Mouse (Mus musculus) gastrocnemius, postnatal 14 days (tissue): ENCODE data around the gene Comtd1. TPM values are rescaled to one million over a fixed set of nuclear protein-coding genes. Genes with fewer than 3 reads are reported as not detected.

Experiments used
- DNase-seq: peaks from one replicate; pipeline ENCODE4 v3.0.0; 2021; ENCODE audit warnings: mixed read lengths
- intact Hi-C: fragments of 180-260 bp; cut with DNase I; formaldehyde crosslinking; loops from one replicate; pipeline ENCODE4 v1.15.1; 2025; ENCODE audit warnings: low total_unique reads
- total RNA-seq, 2 experiments: library from RNA; stranded (reverse); gene quantifications; 2 replicates each; pipeline ENCODE4 v1.2.3; 2021

Comtd1 gene
- total RNA-seq, 2 experiments from 2014 or later: 6.1 to 9.7 TPM

- intact Hi-C loops: loop anchor here (10.0 kb wide), 1 partner anchor 728 kb away; no protein-coding TSS in a partner anchor
- no peak for DNase-seq
Measured at GRCm38 (mm10) chr14:21843263-21843662, 5.5 kb downstream of the Comtd1 start.

- no peak for DNase-seq
- intact Hi-C loops: loop anchor here (10.0 kb wide), 1 partner anchor 727 kb away; no protein-coding TSS in a partner anchor
Measured at GRCm38 (mm10) chr14:21841819-21842592, 6.8 kb downstream of the Comtd1 start.

- intact Hi-C loops: no loop called here
- DNase-seq: no peak
Measured at GRCm38 (mm10) chr14:21838336-21839017, 10.3 kb downstream of the Comtd1 start.

DNA sequence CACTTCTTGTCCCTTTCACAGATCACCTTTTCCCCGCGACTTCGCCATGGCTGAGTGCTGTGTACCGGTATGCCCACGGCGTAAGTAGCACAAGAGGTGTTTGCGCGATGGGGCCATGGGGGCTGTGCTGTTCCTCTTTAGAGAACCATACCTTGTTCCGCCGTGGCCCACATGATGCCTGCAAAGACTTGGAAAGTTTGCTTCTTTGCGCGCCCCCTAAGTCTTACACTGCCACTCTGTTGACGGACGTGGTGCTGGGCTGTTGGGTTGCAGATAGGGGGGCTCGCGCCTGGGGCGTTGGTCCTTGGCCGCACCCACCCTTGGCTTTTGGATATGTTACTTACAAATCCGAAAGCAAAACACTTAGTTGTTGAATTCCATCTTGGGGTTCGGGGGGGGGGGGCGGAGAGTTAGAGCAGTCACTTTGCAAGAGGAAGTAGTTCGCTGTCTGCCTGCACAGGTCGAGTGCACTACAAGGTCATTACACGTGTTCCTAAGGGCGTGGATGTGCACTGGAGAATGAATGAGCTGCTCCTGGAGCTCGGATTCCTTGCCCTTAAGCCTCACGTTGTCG, 16.9 kb downstream of the Comtd1 start:
- intact Hi-C loops: no loop called here
- no peak for DNase-seq

DNA sequence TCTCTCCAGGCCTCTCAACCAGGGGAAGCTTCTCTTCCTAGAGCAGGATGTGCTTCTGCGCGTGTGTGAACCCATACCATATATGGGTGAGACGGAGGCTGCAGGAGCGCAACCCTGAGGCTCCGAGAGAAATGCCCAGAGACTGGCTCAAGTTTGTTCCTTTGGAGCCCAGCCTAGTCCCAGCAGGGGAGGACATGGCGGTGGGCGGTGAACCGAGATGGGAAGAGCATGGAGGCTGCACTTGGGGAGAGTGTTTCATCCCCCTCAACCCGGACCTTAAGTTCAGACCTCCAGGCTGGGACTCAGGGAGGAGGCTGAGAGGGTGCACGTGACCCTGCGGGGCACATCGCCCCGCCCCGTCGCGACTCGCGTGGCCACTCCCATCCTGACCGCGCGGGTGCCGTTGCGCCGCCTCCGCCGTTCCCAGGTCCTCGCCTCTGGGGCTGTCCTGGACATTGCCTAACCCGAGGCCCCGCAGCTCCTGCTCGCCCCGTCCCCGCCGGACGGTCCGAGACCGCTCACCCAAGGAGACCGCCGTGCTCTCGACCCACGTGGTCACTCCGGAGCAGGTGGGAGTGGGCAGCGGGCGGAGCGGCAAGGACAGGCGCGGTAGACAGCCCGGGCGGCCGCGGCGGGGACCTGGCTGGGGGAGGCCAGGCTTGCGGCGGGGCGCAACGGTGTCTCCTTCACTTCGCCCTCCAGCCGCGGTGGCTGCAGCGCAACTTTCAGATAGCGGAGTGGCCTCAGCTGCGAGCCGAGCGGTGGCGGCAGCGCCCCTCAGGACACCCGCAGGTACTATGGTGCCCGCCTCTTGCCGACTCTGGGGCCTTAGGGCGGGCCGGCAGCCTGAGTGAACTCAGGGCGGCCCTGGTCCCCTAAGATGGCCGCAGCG, 17.7 kb downstream of the Comtd1 start:
- intact Hi-C loops: no loop called here

DNA sequence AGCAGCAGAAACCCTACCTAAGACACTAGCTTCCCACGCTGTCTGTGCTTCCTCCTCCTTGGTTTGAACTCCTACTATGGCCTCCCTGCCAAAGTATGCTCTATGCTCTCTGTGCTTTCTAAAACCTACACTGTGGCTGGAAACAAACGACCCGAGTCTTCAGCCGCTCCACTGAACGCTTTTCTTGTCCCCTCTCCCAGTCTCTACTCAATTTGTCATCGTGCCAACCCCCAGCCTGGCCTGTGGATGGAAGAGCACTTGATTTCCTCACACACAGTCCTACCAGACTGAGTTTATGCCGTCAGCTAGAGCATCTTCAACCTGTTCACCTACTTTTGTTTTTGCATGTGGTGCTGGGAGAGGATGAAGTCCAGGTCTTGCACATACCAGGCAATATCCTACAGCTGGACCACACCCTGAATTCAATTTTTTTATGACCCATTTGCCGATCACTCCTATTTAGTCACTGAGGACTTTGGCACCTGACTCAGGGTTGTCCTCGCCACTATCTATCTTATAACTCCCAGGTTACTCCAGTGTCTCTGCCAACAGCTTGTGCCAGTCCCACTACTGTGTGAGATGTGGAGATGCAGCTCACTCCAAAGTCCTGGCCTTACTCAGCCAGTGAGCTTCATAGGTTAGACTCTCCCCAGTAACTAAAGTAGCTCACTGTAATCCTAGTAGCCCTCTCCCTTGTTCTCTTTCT, 22.8 kb downstream of the Comtd1 start:
- intact Hi-C loops: no loop called here
- DNase-seq: no peak

More for the DNA sequence above, 17.7 kb downstream of the Comtd1 start:
- DNase-seq: peak; percentile 97

GRCm38 (mm10) chr14:21824938-21825337, 23.8 kb downstream of the Comtd1 start, which contains the start of gene Vdac2:
TSS of gene Vdac2 (plus strand) at chr14:21825238.
- intact Hi-C loops: no loop called here
- no peak for DNase-seq

DNA sequence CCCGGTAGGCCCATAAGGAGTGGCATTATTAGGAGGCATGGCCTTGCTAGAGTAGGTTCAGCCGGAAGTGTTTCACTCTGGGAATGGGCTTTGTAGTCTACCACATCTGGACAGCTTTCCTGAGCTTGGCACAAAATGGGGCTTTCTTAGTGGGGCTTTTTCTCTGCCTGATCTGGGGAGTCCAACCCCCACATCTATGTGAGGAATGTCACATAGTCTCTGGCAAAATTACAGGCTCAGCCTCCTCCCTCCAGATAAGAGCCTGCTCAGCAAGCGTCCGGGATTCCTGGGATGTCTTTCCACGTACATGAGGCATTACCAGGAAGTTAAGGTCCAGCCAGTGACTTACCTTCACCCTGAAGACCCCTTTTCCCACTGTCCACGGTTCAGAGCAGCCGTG, 24.9 kb downstream of the Comtd1 start:
- intact Hi-C loops: no loop called here
- DNase-seq: no peak

DNA sequence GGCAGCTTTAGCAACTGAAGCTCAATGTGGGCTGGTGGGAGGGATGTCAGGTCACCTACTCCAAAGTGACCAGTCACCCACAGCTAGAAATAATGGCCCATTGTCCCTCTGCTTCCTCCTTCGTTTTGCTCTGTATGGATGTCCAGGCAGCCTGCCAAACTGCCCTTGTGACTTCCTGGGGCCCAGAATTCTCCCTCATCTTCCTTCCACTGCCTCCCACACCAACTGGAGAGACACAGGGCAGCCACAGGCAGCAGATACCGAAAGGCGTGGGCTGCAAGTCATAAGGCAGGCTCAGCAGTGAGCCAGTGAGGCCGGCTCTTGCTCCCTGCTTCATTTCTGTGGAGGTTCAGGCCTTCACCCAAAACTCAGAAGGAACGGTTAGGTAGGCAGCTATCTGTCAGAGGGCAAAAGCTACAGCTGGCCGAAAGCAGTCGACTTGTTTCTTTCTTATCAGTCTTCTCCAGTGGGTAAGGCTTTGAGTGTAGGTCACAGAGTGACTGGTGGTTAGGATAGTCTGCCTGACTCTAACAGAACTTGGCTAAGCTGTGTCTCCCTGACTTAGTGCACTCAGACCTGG, 25.9 kb downstream of the Comtd1 start:
- intact Hi-C loops: no loop called here
- DNase-seq: peak; percentile 74

GRCm38 (mm10) chr14:21822307-21822706, 26.5 kb downstream of the Comtd1 start:
- DNase-seq: no peak
- intact Hi-C loops: no loop called here

- DNase-seq: no peak
- intact Hi-C loops: no loop called here
Measured at GRCm38 (mm10) chr14:21820880-21821505, 27.8 kb downstream of the Comtd1 start.

- DNase-seq: no peak
- intact Hi-C loops: no loop called here
Measured at GRCm38 (mm10) chr14:21817453-21817852, 31.3 kb downstream of the Comtd1 start.

DNA sequence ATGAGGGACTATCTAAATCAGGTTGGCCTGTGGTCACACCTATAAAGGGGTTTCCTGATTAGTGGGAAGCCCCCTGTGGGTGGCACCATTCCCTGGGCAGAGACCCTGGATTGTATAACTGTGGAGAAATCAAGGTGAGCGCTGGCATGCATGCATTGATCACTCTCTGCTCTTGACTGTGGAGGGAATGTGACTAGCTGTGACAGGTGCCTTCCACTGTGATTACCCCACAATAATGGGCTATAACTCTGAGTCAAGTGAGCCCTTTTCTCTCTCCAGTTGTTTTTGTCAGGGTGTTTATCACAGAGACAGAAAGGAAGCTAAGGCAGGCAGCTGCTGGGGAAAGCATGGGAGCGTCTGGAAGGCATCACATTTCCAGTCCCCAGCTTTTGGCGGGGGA, 32.5 kb downstream of the Comtd1 start:
- intact Hi-C loops: no loop called here

GRCm38 (mm10) chr14:21814606-21815005, 34.2 kb downstream of the Comtd1 start:
- intact Hi-C loops: loop anchor here (5.0 kb wide), 1 partner anchor 33 kb away; the partner anchor contains the start of gene Comtd1

More for the DNA sequence above, 32.5 kb downstream of the Comtd1 start:
- DNase-seq: no peak

GRCm38 (mm10) chr14:21813847-21814246, 34.9 kb downstream of the Comtd1 start:
- no peak for DNase-seq
- intact Hi-C loops: loop anchor here (5.0 kb wide), 1 partner anchor 33 kb away; the partner anchor contains the start of gene Comtd1

More at GRCm38 (mm10) chr14:21814606-21815005, 34.2 kb downstream of the Comtd1 start:
- no peak for DNase-seq

DNA sequence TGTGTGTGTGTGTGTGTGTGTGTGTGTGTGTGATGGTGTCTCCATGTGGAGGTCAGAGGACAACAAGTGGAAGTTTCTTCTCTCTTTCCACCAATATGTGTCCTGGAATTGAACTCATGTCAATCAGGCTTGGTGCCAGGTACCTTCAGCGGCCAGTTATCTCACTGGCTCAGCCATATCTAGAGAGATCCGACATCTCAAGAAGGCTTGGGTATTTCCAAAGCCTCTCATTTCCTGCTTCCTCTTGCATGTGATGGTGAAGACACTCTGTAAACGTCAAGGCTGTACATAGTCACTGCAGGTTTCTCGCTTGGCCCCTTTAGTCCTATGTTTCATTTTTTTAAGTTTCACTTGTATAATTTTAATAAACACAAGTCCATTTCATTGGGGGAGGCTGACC, 35.6 kb downstream of the Comtd1 start:
- intact Hi-C loops: loop anchor here (5.0 kb wide), 1 partner anchor 34 kb away; the partner anchor contains the start of gene Comtd1
- DNase-seq: no peak

DNA sequence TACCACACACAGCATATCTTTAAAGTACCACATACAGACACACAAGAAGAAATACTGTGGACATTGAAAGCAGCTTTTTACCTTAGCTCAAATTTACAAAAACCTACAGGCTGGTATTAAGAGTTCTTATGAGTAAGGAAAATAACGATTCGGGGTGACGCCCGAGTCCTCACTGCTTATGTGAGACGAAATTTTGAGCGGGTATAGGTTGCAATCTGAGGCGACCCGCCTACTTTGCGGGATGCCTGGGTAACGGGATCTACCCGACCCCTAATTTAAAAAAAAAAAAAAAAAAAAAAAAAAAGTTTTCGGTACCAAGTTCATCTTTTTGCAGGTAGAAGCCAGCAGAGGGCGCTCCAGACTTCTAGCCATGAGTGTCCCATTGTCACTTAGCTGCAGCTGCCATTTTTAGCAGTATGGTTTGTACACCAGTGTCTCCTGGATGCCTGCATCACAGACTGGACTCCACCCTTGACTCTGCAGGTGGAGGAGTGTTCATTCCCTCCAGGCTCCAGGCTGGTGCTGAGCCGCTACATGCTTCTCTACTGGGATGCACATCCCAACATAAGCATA, 36.1 kb downstream of the Comtd1 start:
- DNase-seq: peak; percentile 56
- intact Hi-C loops: loop anchor here (5.0 kb wide), 1 partner anchor 35 kb away; the partner anchor contains the start of gene Comtd1
